Mouse (Mus musculus) heart, adult 2 months (tissue): ENCODE data around the gene Sptb. TPM values are rescaled to one million over a fixed set of nuclear protein-coding genes. Genes with fewer than 3 reads are reported as not detected.

Experiments used
- DNase-seq, 2 experiments: peaks; one replicate each; pipeline ENCODE4 v3.0.0; 2021
- H3K27ac ChIP-seq: fragments of 200-600 bp; 2 replicates; pipeline ENCODE4 v1.8.1; 2022
- H3K27me3 ChIP-seq: fragments of 200-500 bp; 2 replicates; pipeline ENCODE4 v1.6.1; 2012; ENCODE audit warnings: mild to moderate bottlenecking, low read length, inconsistent platforms, mixed read lengths; ENCODE audit not compliant: control insufficient read depth, insufficient read depth
- H3K36me3 ChIP-seq: fragments of 200-500 bp; 2 replicates; pipeline ENCODE4 v1.6.1; 2012; ENCODE audit warnings: low read length, inconsistent platforms; ENCODE audit not compliant: control insufficient read depth, insufficient read depth
- H3K4me1 ChIP-seq: fragments of 200-500 bp; 2 replicates; pipeline ENCODE4 v1.6.1; 2011; ENCODE audit warnings: low read length; ENCODE audit not compliant: control insufficient read depth, insufficient read depth
- H3K4me3 ChIP-seq: fragments of 200-600 bp; 2 replicates; pipeline ENCODE4 v1.8.1; 2022
- H3K79me2 ChIP-seq: fragments of 200-500 bp; replicated peaks from 2 replicates; pipeline ENCODE4 v1.6.1; 2012; ENCODE audit warnings: mild to moderate bottlenecking, inconsistent platforms, low read length, moderate library complexity, mixed read lengths; ENCODE audit not compliant: control insufficient read depth, insufficient read depth
- H3K9ac ChIP-seq: fragments of 200-500 bp; 2 replicates; pipeline ENCODE4 v1.6.1; 2012; ENCODE audit warnings: low read depth, mild to moderate bottlenecking, control low read depth, inconsistent platforms, low read length, mixed read lengths
- CTCF ChIP-seq: fragments of 200-600 bp; IDR thresholded peaks from 2 replicates; pipeline ENCODE4 v1.8.1; 2022; ENCODE audit warnings: antibody characterized with exemption, mild to moderate bottlenecking, moderate library complexity
- EP300 ChIP-seq: fragments of 200-500 bp; IDR thresholded peaks from 2 replicates; pipeline ENCODE4 v1.6.1; 2011; ENCODE audit warnings: low read depth, low read length, control low read depth; ENCODE audit not compliant: insufficient read depth
- POLR2A ChIP-seq: fragments of 200-500 bp; IDR thresholded peaks from 2 replicates; pipeline ENCODE4 v1.6.1; 2011; ENCODE audit warnings: mild to moderate bottlenecking, low read depth, low read length, control low read depth; ENCODE audit not compliant: insufficient read depth
- WGBS: fragments of 180-500 bp; shearing (Covaris S2); methylation state at CpG from one replicate; pipeline ENCODE4 v1.1.7; 2018; 5-methylcytosine and 5-hydroxymethylcytosine counted together
- intact Hi-C: fragments of 180-260 bp; cut with DNase I; formaldehyde crosslinking; loops from one replicate; pipeline ENCODE4 v1.15.1; 2025
- microRNA-seq, 2 experiments: library from miRNA; unstranded; fragments of <30 nt; microRNA quantifications; one replicate each; pipeline ENCODE4 v1.2.0; 2021
- polyA plus RNA-seq: library from polyadenylated mRNA; depleted of rRNA; stranded (reverse); fragments of >200 nt; gene quantifications from 2 replicates; pipeline ENCODE4 v1.2.3, GENCODE M21; 2012; rRNA removed
- total RNA-seq, 2 experiments: library from RNA; stranded (reverse); gene quantifications; 2 replicates each; pipeline ENCODE4 v1.2.3; 2021

Gene Sptb
- total and polyA plus RNA-seq, 3 experiments = 27.0 to 96.7 (median 81.2) TPM

DNA sequence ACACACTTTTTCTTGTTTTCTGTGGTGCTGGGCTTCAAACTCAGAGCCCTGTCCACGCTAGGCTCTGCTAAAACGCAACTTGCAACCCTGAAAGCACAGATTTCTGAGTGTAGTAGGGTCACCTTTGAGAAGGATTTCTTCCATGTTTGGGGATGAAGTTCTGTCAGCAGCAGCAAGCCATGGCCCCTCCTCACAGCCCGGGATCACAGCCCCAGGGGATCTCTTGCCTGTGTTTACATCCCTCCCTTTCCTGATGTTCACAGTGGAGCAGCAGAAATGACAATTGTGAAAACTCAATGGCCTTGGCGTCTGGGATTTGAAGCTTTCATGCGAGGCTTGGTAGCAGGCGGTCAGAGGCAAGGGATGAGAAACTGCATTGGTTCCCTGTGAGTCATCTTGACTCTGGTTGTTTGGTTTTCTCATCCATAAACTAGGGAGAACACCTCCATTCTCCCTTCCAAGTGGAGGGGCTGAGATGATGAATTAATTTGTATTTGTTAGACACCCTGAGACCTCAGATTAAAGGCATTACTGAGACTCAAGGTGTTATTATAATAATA, 179.7 kb downstream of the Sptb start, which contains the start of gene Plekhg3:
Gene Plekhg3, plus strand, starts transcription at position 312 of the 560 bp plus-strand sequence.
- H3K4me1 ChIP-seq = peaks cover 5% of the 10 kb centered on the region
- H3K79me2 ChIP-seq = no peaks in the 10 kb centered on the region
- no peak for DNase-seq
- no peaks in the 10 kb centered on the region for H3K27me3 ChIP-seq
- TF ChIP-seq CTCF (no peak), EP300 (no peak), POLR2A (no peak)
- no peak within 1 kb of the TSS; the same call in 1 of the 2 replicates for H3K27ac ChIP-seq
- no peaks in the 10 kb centered on the region for H3K36me3 ChIP-seq
- intact Hi-C loops = loop anchor here (5.0 kb wide), 2 partner anchors 33 to 128 kb away; partner anchors contain the start of gene Hspa2
- no peak within 1 kb of the TSS for H3K4me3 ChIP-seq
- no peak within 1 kb of the TSS for H3K9ac ChIP-seq
- WGBS = 58% methylated on average over 6 of the region's 6 CpGs

Small RNA genes lying within 50 kb of the gene (microRNA-seq; reads per million reads assigned to microRNA genes)
- 0 reads per million in 2 experiments for gene Mir5135

Other genes with a start within 250 kb of the Sptb start
- 10 to 100 TPM; 11.6 to 13.6 TPM for gene Plekhg3, start 179.7 kb downstream of the Sptb start, total RNA-seq
- 12.9 and 16.8 TPM in 2 replicates for gene Plekhg3, start 179.7 kb downstream of the Sptb start, polyA plus RNA-seq
- gene Churc1, start 55.0 kb upstream of the Sptb start, total RNA-seq = 10 to 100 TPM; 76.2 to 87.3 TPM
- 96.7 and 183 TPM in 2 replicates for gene Churc1, start 55.0 kb upstream of the Sptb start, polyA plus RNA-seq
- gene Fntb, start 55.0 kb upstream of the Sptb start, total RNA-seq = 10 to 100 TPM; 12.6 to 13.7 TPM
- gene Fntb, start 55.0 kb upstream of the Sptb start, polyA plus RNA-seq = 19.1 and 20.2 TPM in 2 replicates
- gene Gpx2, start 85.0 kb upstream of the Sptb start, total RNA-seq = not detected
- 5.0 TPM in 1 of 2 replicates, not detected in the other for gene Gpx2, start 85.0 kb upstream of the Sptb start, polyA plus RNA-seq
- gene Rab15, start 112.4 kb upstream of the Sptb start, total RNA-seq = under 1 TPM; 0.70 to 0.91 TPM
- gene Rab15, start 112.4 kb upstream of the Sptb start, polyA plus RNA-seq = 1.4 and 1.9 TPM in 2 replicates